Mouse (Mus musculus): ENCODE data around the gene Ddn.
"Not testable (repeated sequence)": the region's sequence is repeated elsewhere in the genome, so short reads cannot be mapped to it uniquely, and the experiment has no call there.

Ddn gene

GRCm38 (mm10) chr15:98830736-98831683 lies 21.7 kb upstream of the Ddn start, which contains the start of gene Prkag1:
Prkag1 (minus strand) TSS chr15:98831521.
- DNase-seq, result peak; percentile 95

- no peak for DNase-seq
These were observed 18.3 kb upstream of the Ddn start for GRCm38 (mm10) chr15:98827611-98828011.

GRCm38 (mm10) chr15:98823434-98823833 lies 14.1 kb upstream of the Ddn start:
- DNase-seq, result no peak

- no peak for DNase-seq
These were observed 12.9 kb upstream of the Ddn start for GRCm38 (mm10) chr15:98822147-98822546.

- no peak for DNase-seq
These were observed 12.1 kb upstream of the Ddn start for GRCm38 (mm10) chr15:98821403-98821802.

- DNase-seq, result no peak
These were observed 11.6 kb upstream of the Ddn start for GRCm38 (mm10) chr15:98820937-98821336.

- DNase-seq, result no peak
These were observed 8.9 kb upstream of the Ddn start for GRCm38 (mm10) chr15:98818171-98818570.

GRCm38 (mm10) chr15:98812741-98813424 lies 3.6 kb upstream of the Ddn start:
- no peak for DNase-seq

- not testable (repeated sequence) for DNase-seq
These were observed 922 bp upstream of the Ddn start for GRCm38 (mm10) chr15:98810212-98810611.

GRCm38 (mm10) chr15:98808651-98809134 lies 597 bp downstream of the Ddn start:
- DNase-seq, result no peak

GRCm38 (mm10) chr15:98807895-98808650 lies 1.2 kb downstream of the Ddn start:
- no peak for DNase-seq

GRCm38 (mm10) chr15:98806809-98807770 lies 2.2 kb downstream of the Ddn start:
- DNase-seq, result peak; percentile 40

GRCm38 (mm10) chr15:98806071-98806808 lies 3.0 kb downstream of the Ddn start:
- DNase-seq, result no peak

GRCm38 (mm10) chr15:98805324-98806040 lies 3.8 kb downstream of the Ddn start:
- peak; percentile 76 for DNase-seq

- peak; percentile 91 for DNase-seq
These were observed 5.2 kb downstream of the Ddn start for GRCm38 (mm10) chr15:98804054-98804453.

GRCm38 (mm10) chr15:98802926-98803325 lies 6.4 kb downstream of the Ddn start:
- DNase-seq, result no peak

- DNase-seq, result peak; percentile 87
These were observed 9.9 kb downstream of the Ddn start for GRCm38 (mm10) chr15:98799396-98799795.

- no peak for DNase-seq
These were observed 10.4 kb downstream of the Ddn start for GRCm38 (mm10) chr15:98798903-98799302.

- DNase-seq, result no peak
These were observed 11.3 kb downstream of the Ddn start for GRCm38 (mm10) chr15:98797835-98798492.

Data from kidney, adult 18-20 months (tissue).